Comparison of ENCODE assay signal across 8 mouse cellular contexts in the genomic region with DNA sequence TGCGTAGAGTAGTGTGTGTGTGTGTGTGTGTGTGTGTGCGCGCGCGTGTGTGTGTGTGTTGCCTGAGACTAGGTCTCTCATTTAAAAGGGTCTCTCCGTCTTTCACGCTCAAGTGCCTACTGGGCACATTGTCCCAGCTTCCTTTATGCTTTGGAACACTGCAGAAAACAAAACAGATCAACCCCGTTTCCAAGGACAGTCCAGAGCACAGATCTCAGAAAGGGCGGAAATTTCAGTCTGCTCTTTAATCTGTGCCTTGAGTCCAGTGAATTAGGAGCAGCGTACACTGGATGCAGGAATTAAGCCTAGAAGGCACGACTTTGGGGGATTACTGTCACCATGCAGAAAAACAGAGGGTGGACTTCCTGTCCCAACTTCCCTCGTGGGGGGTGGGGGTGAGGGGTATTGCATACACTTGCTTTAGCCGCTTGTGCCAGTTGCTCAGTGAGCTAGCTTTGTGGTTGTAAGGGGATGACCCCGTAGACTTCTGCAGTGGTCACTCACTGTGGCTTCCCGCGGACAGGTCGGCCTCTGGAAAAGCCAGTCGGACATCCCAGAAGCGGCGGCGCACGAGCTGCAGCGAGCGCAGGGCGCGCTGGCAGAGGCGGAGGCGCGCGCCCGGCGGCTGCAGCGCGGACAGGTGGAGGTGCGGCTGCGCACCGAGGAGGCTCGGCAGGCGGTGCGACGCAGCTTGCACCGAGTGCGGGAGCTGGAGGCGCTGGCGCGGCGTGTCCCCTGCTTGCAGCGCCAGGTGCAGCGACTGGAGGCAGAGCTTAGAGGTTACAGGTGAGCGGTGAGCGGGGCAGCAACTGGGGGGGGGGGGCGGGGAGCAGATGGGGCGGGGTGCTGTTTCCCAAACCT. TPM values are rescaled to one million over a fixed set of nuclear protein-coding genes. Genes with fewer than 3 reads are reported as not detected.
DNase-seq lines count a peak whose midpoint lies in the region; ATAC-seq lines count a peak whose summit lies in the region.

No protein-coding gene starts in this region.

- no peaks in the 10 kb centered on the region for H3K36me3 ChIP-seq in heart, embryonic 12.5 days
- no peaks in the 10 kb centered on the region for H3K36me3 ChIP-seq in forebrain, embryonic 11.5 days (ENCODE audit: control insufficient read depth, insufficient read depth, low read length)
- H3K36me3 ChIP-seq in neural tube, embryonic 13.5 days: no peaks in the 10 kb centered on the region

- H3K9ac ChIP-seq in heart, embryonic 12.5 days: no peak overlapping the region
- H3K9ac ChIP-seq in forebrain, embryonic 11.5 days (ENCODE audit: low read length): no peak overlapping the region
- peak overlapping the region; percentile 85 for H3K9ac ChIP-seq in neural tube, embryonic 13.5 days

- H3K4me2 ChIP-seq in heart, embryonic 12.5 days: peak overlapping the region; percentile 84
- H3K4me2 ChIP-seq in forebrain, embryonic 11.5 days (ENCODE audit: low read depth, low read length, severe bottlenecking): peak overlapping the region; percentile 90
- H3K4me2 ChIP-seq in neural tube, embryonic 13.5 days: peak overlapping the region; percentile 81

- peaks cover 86% of the 10 kb centered on the region for H3K27me3 ChIP-seq in heart, embryonic 12.5 days (replicated peaks)
- H3K27me3 ChIP-seq in forebrain, embryonic 11.5 days (ENCODE audit: control insufficient read depth, insufficient read depth, low read length): peaks cover 49% of the 10 kb centered on the region
- peaks cover 38% of the 10 kb centered on the region for H3K27me3 ChIP-seq in neural tube, embryonic 13.5 days

- H3K4me1 ChIP-seq in heart, embryonic 12.5 days (replicated peaks): peaks cover 37% of the 10 kb centered on the region
- peaks cover 21% of the 10 kb centered on the region for H3K4me1 ChIP-seq in forebrain, embryonic 11.5 days (replicated peaks; ENCODE audit: control insufficient read depth, insufficient read depth, low read length)
- peaks cover 35% of the 10 kb centered on the region for H3K4me1 ChIP-seq in neural tube, embryonic 13.5 days (replicated peaks)

- no peak for ATAC-seq in heart, embryonic 12.5 days (ENCODE audit: insufficient number of reproducible peaks, low FRiP score)
- no peak for ATAC-seq in forebrain, embryonic 11.5 days (replicated peaks; ENCODE audit: low FRiP score)
- 0 out of 2 replicates have a peak, but pooled peaks have one; percentile 26 for ATAC-seq in neural tube, embryonic 13.5 days (ENCODE audit: low read depth)

- intact Hi-C loops in heart, postnatal 10 days (cut with DNase I): no loop called here
- intact Hi-C loops in left cerebral cortex, postnatal 36 days (cut with DNase I): no loop called here

- peak overlapping the region; percentile 51 for H3K4me3 ChIP-seq in heart, embryonic 12.5 days
- H3K4me3 ChIP-seq in forebrain, embryonic 11.5 days (ENCODE audit: low read depth, low read length): peak overlapping the region; percentile 36
- peak overlapping the region; percentile 65 for H3K4me3 ChIP-seq in neural tube, embryonic 13.5 days

- no peak overlapping the region for H3K27ac ChIP-seq in heart, embryonic 12.5 days (ENCODE audit: poor library complexity, severe bottlenecking)
- H3K27ac ChIP-seq in forebrain, embryonic 11.5 days (ENCODE audit: low read depth, low read length): no peak overlapping the region
- no peak overlapping the region for H3K27ac ChIP-seq in neural tube, embryonic 13.5 days (replicated peaks)

- DNase-seq in heart, postnatal 10 days: no peak
- DNase-seq in ES-CJ7 (ENCODE audit: low read depth, low spot score): peak; percentile 20
- DNase-seq in forebrain, embryonic 11.5 days (ENCODE audit: low spot score): no peak
- peak; percentile 28 to 48 for DNase-seq in left cerebral cortex, postnatal 36 days (ENCODE audit: low spot score in 2 of 2)
- no peak for DNase-seq in thymus, postnatal 14 days
- no peak for DNase-seq in ovary, postnatal 36 days (ENCODE audit: low spot score)

- H3K9me3 ChIP-seq in heart, embryonic 12.5 days (replicated peaks): no peaks in the 10 kb centered on the region
- no peaks in the 10 kb centered on the region for H3K9me3 ChIP-seq in forebrain, embryonic 11.5 days (ENCODE audit: control insufficient read depth, low read length)
- H3K9me3 ChIP-seq in neural tube, embryonic 13.5 days: no peaks in the 10 kb centered on the region

- 4% methylated on average over 52 of the region's 53 CpGs for WGBS in heart, embryonic 12.5 days
- whole genome bisulfite sequencing in forebrain, embryonic 11.5 days: 2% methylated on average over 51 of the region's 53 CpGs
- 1% methylated on average over 42 of the region's 53 CpGs for WGBS in neural tube, embryonic 13.5 days

RNA-seq across cellular contexts. Expression of a gene that starts 1.7 kb away (rescaled TPM):
- polyA plus RNA-seq in heart, embryonic 12.5 days (2016; fragmentation: Nextera tagmentation; extraction: Ambion mirVana): 0.46 and 0.73 TPM in 2 replicates
- 1 to 10 TPM; 2.8 to 3.0 TPM for total RNA-seq in heart, postnatal 10 days (2021)
- polyA plus RNA-seq in forebrain, embryonic 11.5 days (2014; fragmentation: Nextera tagmentation; extraction: Ambion mirVana): 1.5 TPM in 2 replicates
- 1 to 10 TPM; 3.9 to 6.0 TPM for total RNA-seq in left cerebral cortex, postnatal 36 days (2021)
- polyA plus RNA-seq in neural tube, embryonic 13.5 days (2015; fragmentation: Nextera tagmentation; extraction: Ambion mirVana): 4.3 TPM in 2 replicates

RNA-seq across cellular contexts. Expression of a gene that starts 45.5 kb away (rescaled TPM):
- 6.2 and 8.2 TPM in 2 replicates for polyA plus RNA-seq in heart, embryonic 12.5 days (2016; fragmentation: Nextera tagmentation; extraction: Ambion mirVana)
- 1 to 10 TPM in 1 of 2 experiments, under 1 TPM in 1; 0.72 to 1.3 TPM for total RNA-seq in heart, postnatal 10 days (2021)
- 2.5 and 2.8 TPM in 2 replicates for polyA plus RNA-seq in forebrain, embryonic 11.5 days (2014; fragmentation: Nextera tagmentation; extraction: Ambion mirVana)
- 1 to 10 TPM; 1.3 to 1.9 TPM for total RNA-seq in left cerebral cortex, postnatal 36 days (2021)
- 0.94 and 1.1 TPM in 2 replicates for polyA plus RNA-seq in neural tube, embryonic 13.5 days (2015; fragmentation: Nextera tagmentation; extraction: Ambion mirVana)

Comparison
In these comparisons a context has a peak if more than half of its experiments do, and no peak if none do; other contexts are left out.
1. DNase-seq: peak in ES-CJ7 (single experiment) and left cerebral cortex, postnatal 36 days (2 of 2); none in heart, postnatal 10 days (0 of 2), forebrain, embryonic 11.5 days (single experiment), thymus, postnatal 14 days (single experiment) and ovary, postnatal 36 days (single experiment).
2. Peak in every context shown above with its lines, with median percentiles within 50 percentile points of each other: H3K4me2 ChIP-seq and H3K4me3 ChIP-seq.